Mouse (Mus musculus): Measurements from ENCODE around the gene Anxa7. TPM values are rescaled to one million over a fixed set of nuclear protein-coding genes. Genes with fewer than 3 reads are reported as not detected.

Anxa7 gene
- polyA plus RNA-seq, 1 experiment: 75.0 TPM

DNA sequence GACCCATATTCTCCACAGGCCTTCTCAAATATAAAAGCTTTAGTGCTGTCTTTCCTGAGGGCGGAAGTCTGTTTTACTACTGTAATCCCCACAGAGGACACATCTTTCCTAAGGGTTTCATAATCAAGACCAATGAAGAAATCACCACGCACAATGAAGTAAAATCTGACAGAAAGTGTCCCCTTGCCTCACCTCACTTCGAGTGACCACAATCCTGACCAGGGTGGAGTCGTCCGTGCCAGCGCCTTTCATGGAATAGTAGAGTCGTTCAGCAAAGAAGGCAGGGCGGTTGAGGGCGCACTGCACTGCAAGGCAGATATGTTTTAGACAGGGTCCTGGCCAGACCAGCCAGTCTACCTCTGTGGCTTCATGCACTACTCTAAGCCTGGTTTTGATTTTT lies 21.6 kb downstream of the Anxa7 start:
- no peak overlapping the region for H3K4me3 ChIP-seq
- no peak overlapping the region for H3ac ChIP-seq (ENCODE audit: control insufficient read depth, insufficient read length)
- peaks cover 80% of the 10 kb centered on the region for H3K36me3 ChIP-seq (ENCODE audit: control insufficient read depth, insufficient read depth)
- H3K27me3 ChIP-seq (ENCODE audit: control insufficient read depth, insufficient read depth, insufficient read length): no peaks in the 10 kb centered on the region
- TF ChIP-seq POLR2AphosphoS2 (IDR thresholded peaks at IDR 0.05; ENCODE audit: insufficient read length, low read depth): no peak
- H3K4me2 ChIP-seq (ENCODE audit: low read depth): no peak overlapping the region
- H3K79me2 ChIP-seq (ENCODE audit: control insufficient read depth, insufficient read depth): no peaks in the 10 kb centered on the region

- no peak overlapping the region for H3ac ChIP-seq (ENCODE audit: control insufficient read depth, insufficient read length)
- H3K4me2 ChIP-seq (ENCODE audit: low read depth): no peak overlapping the region
- peaks cover 33% of the 10 kb centered on the region for H3K36me3 ChIP-seq (ENCODE audit: control insufficient read depth, insufficient read depth)
- TF ChIP-seq MYOG (IDR thresholded peaks at IDR 0.05; ENCODE audit: control insufficient read depth in 1 of 3, insufficient read depth in 1 of 3, insufficient read length in 2 of 3, low read depth in 2 of 3): no peak
- no peak for TF ChIP-seq CEBPB (IDR thresholded peaks at IDR 0.05; ENCODE audit: insufficient read depth, poor library complexity, severe bottlenecking)
- no peak for TF ChIP-seq TCF3 (IDR thresholded peaks at IDR 0.05; ENCODE audit: insufficient read length, low read depth)
- TF ChIP-seq POLR2A (IDR thresholded peaks at IDR 0.05; ENCODE audit: insufficient read length, low read depth): no peak
- TF ChIP-seq MAX (IDR thresholded peaks at IDR 0.05; ENCODE audit: low read depth): no peak
- no peak for TF ChIP-seq POLR2AphosphoS2 (IDR thresholded peaks at IDR 0.05; ENCODE audit: insufficient read length, low read depth)
- no peak for TF ChIP-seq E2F4 (IDR thresholded peaks at IDR 0.05; ENCODE audit: insufficient read depth)
- no peak for TF ChIP-seq SRF (IDR thresholded peaks at IDR 0.05; ENCODE audit: control insufficient read depth, insufficient read length, low read depth)
- TF ChIP-seq USF1 (IDR thresholded peaks at IDR 0.05; ENCODE audit: low read depth): no peak
- no peak for TF ChIP-seq REST (IDR thresholded peaks at IDR 0.05; ENCODE audit: insufficient read depth, insufficient read length)
- no peak for TF ChIP-seq MYOD1 (IDR thresholded peaks at IDR 0.05; ENCODE audit: control insufficient read depth in 1 of 3, insufficient read length in 2 of 3, low read depth in 2 of 3)
- H3K27me3 ChIP-seq (ENCODE audit: control insufficient read depth, insufficient read depth, insufficient read length): no peaks in the 10 kb centered on the region
- H3K79me2 ChIP-seq (ENCODE audit: control insufficient read depth, insufficient read depth): no peaks in the 10 kb centered on the region
- H3K4me3 ChIP-seq: no peak overlapping the region
Measured at GRCm38 (mm10) chr14:20452929-20453328, 27.0 kb downstream of the Anxa7 start.

- TF ChIP-seq MYOD1 (IDR thresholded peaks at IDR 0.05; ENCODE audit: control insufficient read depth in 1 of 3, insufficient read length in 2 of 3, low read depth in 2 of 3) (no peak), MYOG (IDR thresholded peaks at IDR 0.05; ENCODE audit: control insufficient read depth in 1 of 3, insufficient read depth in 1 of 3, insufficient read length in 2 of 3, low read depth in 2 of 3) (no peak), E2F4 (IDR thresholded peaks at IDR 0.05; ENCODE audit: insufficient read depth) (no peak), POLR2A (IDR thresholded peaks at IDR 0.05; ENCODE audit: insufficient read length, low read depth) (no peak), USF1 (IDR thresholded peaks at IDR 0.05; ENCODE audit: low read depth) (no peak), REST (IDR thresholded peaks at IDR 0.05; ENCODE audit: insufficient read depth, insufficient read length) (no peak)
- H3K27me3 ChIP-seq (ENCODE audit: control insufficient read depth, insufficient read depth, insufficient read length): no peaks in the 10 kb centered on the region
- no peak within 1 kb of the TSS for H3K4me3 ChIP-seq
- H3K79me2 ChIP-seq (ENCODE audit: control insufficient read depth, insufficient read depth): no peaks in the 10 kb centered on the region
- peaks cover 25% of the 10 kb centered on the region for H3K36me3 ChIP-seq (ENCODE audit: control insufficient read depth, insufficient read depth)
- H3ac ChIP-seq (ENCODE audit: control insufficient read depth, insufficient read length): no peak within 1 kb of the TSS
- no peak within 1 kb of the TSS for H3K4me2 ChIP-seq (ENCODE audit: low read depth)
Measured at GRCm38 (mm10) chr14:20451765-20452331, 28.1 kb downstream of the Anxa7 start, which contains the start of gene Cfap70. Cfap70 (minus strand) TSS chr14:20452226.

- no peak overlapping the region for H3K4me3 ChIP-seq
Measured at GRCm38 (mm10) chr14:20451302-20451701, 28.6 kb downstream of the Anxa7 start.

DNA sequence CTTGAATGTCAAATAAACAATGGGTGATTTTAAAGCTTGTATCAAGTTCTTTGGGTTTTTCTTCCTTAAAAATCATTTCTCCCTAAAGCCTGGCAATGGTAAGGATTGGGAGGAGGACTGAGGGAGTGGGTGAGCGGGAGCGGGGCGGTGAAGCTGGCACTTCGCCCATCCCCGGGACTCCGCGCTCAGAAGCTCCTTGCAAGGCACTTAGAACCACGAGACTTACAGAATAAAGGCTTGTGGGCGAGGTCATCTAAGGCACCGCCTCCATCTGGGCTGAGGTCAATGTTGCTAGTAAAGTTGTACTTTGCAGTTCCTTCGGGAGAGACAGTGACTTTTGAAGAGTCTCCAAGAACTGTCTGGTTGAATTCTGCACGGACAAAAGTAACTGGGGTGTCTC lies 32.7 kb downstream of the Anxa7 start:
- no peaks in the 10 kb centered on the region for H3K36me3 ChIP-seq (ENCODE audit: control insufficient read depth, insufficient read depth)
- TF ChIP-seq POLR2AphosphoS2 (IDR thresholded peaks at IDR 0.05; ENCODE audit: insufficient read length, low read depth) (no peak), MAX (IDR thresholded peaks at IDR 0.05; ENCODE audit: low read depth) (no peak), CEBPB (IDR thresholded peaks at IDR 0.05; ENCODE audit: insufficient read depth, poor library complexity, severe bottlenecking) (no peak), MYOG (IDR thresholded peaks at IDR 0.05; ENCODE audit: control insufficient read depth in 1 of 3, insufficient read depth in 1 of 3, insufficient read length in 2 of 3, low read depth in 2 of 3) (no peak), SRF (IDR thresholded peaks at IDR 0.05; ENCODE audit: control insufficient read depth, insufficient read length, low read depth) (no peak), TCF3 (IDR thresholded peaks at IDR 0.05; ENCODE audit: insufficient read length, low read depth) (no peak), TCF12 (IDR thresholded peaks at IDR 0.05; ENCODE audit: insufficient read depth, poor library complexity, severe bottlenecking) (no peak), MYOD1 (IDR thresholded peaks at IDR 0.05; ENCODE audit: control insufficient read depth in 1 of 3, insufficient read length in 2 of 3, low read depth in 2 of 3) (no peak)
- H3ac ChIP-seq (ENCODE audit: control insufficient read depth, insufficient read length): no peak overlapping the region
- no peaks in the 10 kb centered on the region for H3K79me2 ChIP-seq (ENCODE audit: control insufficient read depth, insufficient read depth)
- no peak overlapping the region for H3K4me2 ChIP-seq (ENCODE audit: low read depth)
- no peaks in the 10 kb centered on the region for H3K27me3 ChIP-seq (ENCODE audit: control insufficient read depth, insufficient read depth, insufficient read length)
- H3K4me3 ChIP-seq: no peak overlapping the region

More at GRCm38 (mm10) chr14:20451302-20451701, 28.6 kb downstream of the Anxa7 start:
- peaks cover 21% of the 10 kb centered on the region for H3K36me3 ChIP-seq (ENCODE audit: control insufficient read depth, insufficient read depth)
- no peaks in the 10 kb centered on the region for H3K79me2 ChIP-seq (ENCODE audit: control insufficient read depth, insufficient read depth)
- no peaks in the 10 kb centered on the region for H3K27me3 ChIP-seq (ENCODE audit: control insufficient read depth, insufficient read depth, insufficient read length)
- TF ChIP-seq TCF12 (IDR thresholded peaks at IDR 0.05; ENCODE audit: insufficient read depth, poor library complexity, severe bottlenecking): no peak
- no peak for TF ChIP-seq CEBPB (IDR thresholded peaks at IDR 0.05; ENCODE audit: insufficient read depth, poor library complexity, severe bottlenecking)
- no peak for TF ChIP-seq MAX (IDR thresholded peaks at IDR 0.05; ENCODE audit: low read depth)
- no peak for TF ChIP-seq POLR2AphosphoS2 (IDR thresholded peaks at IDR 0.05; ENCODE audit: insufficient read length, low read depth)
- TF ChIP-seq E2F4 (IDR thresholded peaks at IDR 0.05; ENCODE audit: insufficient read depth): no peak
- no peak for TF ChIP-seq TCF3 (IDR thresholded peaks at IDR 0.05; ENCODE audit: insufficient read length, low read depth)
- no peak for TF ChIP-seq REST (IDR thresholded peaks at IDR 0.05; ENCODE audit: insufficient read depth, insufficient read length)
- TF ChIP-seq USF1 (IDR thresholded peaks at IDR 0.05; ENCODE audit: low read depth): no peak
- TF ChIP-seq SRF (IDR thresholded peaks at IDR 0.05; ENCODE audit: control insufficient read depth, insufficient read length, low read depth): no peak
- TF ChIP-seq POLR2A (IDR thresholded peaks at IDR 0.05; ENCODE audit: insufficient read length, low read depth): no peak
- no peak for TF ChIP-seq MYOG (IDR thresholded peaks at IDR 0.05; ENCODE audit: control insufficient read depth in 1 of 3, insufficient read depth in 1 of 3, insufficient read length in 2 of 3, low read depth in 2 of 3)
- TF ChIP-seq MYOD1 (IDR thresholded peaks at IDR 0.05; ENCODE audit: control insufficient read depth in 1 of 3, insufficient read length in 2 of 3, low read depth in 2 of 3): no peak
- H3ac ChIP-seq (ENCODE audit: control insufficient read depth, insufficient read length): no peak overlapping the region
- no peak overlapping the region for H3K4me2 ChIP-seq (ENCODE audit: low read depth)
